Mouse (Mus musculus) testis, postnatal 14 days (tissue): ENCODE results near the gene Hoxc6.

ENCODE experiments used
- DNase-seq: peaks from one replicate; pipeline ENCODE4 v3.0.0; 2021; ENCODE audit warnings: low spot score

The Hoxc6 gene

DNA sequence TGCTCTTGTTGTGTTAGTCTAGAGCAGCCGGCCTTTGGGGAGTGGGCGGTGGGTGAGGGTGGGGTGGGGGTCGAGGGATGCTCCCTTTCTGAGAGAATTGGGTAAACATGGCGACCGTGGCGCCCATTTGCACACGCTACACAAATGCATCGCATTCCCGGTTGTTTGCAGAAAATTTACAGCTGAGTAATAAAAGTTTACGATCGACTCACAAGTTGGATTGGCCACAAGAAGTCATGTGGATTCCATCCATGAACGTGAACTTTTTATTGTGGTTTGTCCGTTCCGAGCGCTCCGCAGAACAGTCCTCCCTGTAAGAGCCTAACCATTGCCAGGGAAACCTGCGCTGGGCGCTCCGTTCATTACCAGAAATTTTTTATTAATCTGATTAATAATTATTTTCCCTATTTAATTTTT is at the start of gene Hoxc6:
Gene Hoxc6 (plus strand): TSS at position 319 of the 417 bp plus-strand sequence.
- no peak for DNase-seq

GRCm38 (mm10) chr15:102948842-102949241 is 49.2 kb upstream of the Hoxc6 start:
- no peak for DNase-seq

GRCm38 (mm10) chr15:102949696-102950095 is 48.4 kb upstream of the Hoxc6 start:
- no peak for DNase-seq

DNA sequence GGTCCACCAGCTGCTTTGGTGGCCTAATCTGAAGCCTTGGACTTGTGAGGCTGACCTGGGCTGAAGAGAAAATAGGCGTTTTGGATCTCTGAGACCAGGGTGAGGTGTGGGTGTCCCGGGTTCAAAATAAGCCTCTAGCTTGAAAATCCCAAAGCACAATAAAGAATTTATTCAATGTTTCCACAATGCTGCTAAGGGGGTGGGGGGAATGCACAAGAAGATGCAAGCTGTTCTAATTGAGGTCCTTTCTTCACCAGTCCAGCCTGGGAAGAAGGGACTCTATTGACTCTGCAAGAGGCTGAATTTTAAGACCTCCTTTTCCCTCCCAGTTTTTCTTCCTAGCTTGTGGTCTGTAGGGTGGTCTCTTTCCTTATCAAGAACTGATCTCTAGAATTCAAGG is 47.2 kb upstream of the Hoxc6 start:
- DNase-seq, result no peak

DNA sequence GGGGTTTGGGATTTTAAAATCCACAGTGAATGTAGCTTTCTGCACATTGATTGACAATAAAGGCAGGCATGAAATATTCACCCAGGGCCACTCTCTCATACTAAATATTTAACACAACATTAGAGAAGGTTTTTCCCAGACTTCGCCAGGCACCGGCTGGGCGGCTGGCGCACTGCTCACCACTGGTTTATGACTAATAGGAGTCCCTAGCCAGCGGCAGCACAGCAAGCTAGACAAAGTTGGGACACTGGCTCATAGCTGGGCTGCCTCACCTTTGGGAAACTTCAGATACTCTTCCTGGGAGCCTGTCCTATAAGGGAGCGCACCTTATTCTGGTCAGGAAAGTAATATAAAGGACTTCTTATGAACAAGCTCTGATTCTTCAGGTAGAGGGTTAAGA is 44.5 kb upstream of the Hoxc6 start:
- no peak for DNase-seq

GRCm38 (mm10) chr15:102954192-102955006 is 43.7 kb upstream of the Hoxc6 start, which contains the start of gene Hoxc11:
Gene Hoxc11, plus strand, starts transcription at chr15:102954427.
- no peak for DNase-seq

DNA sequence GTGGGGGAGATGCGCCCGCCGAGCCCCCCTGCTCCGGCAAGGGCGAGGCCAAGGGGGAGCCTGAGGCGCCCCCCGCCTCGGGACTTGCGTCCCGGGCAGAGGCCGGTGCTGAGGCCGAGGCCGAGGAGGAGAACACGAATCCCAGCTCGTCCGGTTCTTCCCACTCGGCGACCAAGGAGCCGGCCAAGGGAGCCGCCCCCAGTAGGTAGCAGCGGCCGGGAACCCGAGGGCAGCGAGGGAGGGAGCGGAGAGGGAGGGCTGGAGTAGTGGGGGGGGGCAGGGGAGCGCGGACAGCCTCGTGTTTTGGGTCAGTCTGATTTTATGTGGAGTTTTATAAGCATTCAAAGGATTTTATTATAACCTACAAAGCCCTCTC is 43.1 kb upstream of the Hoxc6 start:
- DNase-seq, result no peak

DNA sequence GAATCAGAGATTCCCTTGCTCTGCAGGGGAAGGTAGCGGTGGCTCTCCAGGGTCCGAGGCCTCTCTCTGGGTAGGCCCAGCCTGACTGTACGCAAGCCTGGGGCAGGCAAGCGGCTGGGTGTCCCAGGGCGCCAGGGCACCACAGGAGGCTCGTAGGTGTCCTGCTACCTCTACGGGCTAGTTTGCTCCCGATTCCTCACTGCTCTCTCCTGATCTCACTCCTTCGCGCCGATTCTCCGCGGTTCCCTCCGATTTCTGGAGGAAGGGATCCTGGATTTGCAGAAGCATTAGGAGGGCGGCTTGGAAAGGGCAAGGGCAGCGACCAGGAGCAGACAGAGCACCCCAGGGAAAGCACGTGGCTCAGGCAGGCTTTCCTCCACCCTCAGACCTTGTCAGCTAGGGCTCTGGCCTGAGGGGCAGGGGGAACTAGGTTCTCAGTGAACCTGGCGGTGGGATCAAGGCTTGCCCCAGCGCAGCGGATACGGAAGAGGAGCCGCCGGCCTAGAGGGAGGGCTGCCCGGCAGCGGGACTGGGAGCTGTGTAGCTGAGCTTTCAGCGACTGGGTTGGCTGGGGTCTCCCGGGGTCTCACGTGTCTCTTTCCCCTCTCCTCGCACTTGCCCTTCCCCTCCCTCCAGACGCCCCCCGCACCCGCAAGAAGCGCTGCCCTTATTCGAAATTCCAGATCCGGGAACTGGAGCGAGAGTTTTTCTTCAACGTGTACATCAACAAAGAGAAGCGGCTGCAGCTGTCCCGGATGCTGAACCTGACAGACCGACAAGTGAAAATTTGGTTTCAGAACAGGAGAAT is 42.0 kb upstream of the Hoxc6 start:
- DNase-seq, result no peak

DNA sequence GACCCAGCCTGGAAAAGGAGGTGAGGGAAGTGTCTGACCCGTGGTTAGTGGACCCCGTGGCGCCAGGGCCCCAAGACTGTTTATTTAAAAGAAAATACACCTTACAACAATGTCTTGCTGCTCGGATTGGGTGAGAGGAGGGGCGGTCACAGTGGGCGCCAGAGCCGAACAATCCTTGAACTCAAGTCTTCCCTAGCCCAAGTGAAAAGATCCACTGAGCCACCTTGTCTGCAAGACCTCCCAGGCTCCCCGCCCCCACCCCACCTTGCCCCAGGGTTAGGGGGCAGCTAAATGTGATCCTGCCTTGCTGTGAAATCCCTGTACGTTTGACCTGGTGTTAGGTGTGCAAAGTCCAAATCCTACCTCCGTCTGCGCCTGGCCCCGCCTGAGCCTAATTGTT is 41.2 kb upstream of the Hoxc6 start:
- no peak for DNase-seq

GRCm38 (mm10) chr15:102959663-102960191 is 38.3 kb upstream of the Hoxc6 start:
- DNase-seq, result no peak

- no peak for DNase-seq
These were observed 36.3 kb upstream of the Hoxc6 start for GRCm38 (mm10) chr15:102961728-102962127.

GRCm38 (mm10) chr15:102962492-102962891 is 35.6 kb upstream of the Hoxc6 start:
- DNase-seq, result no peak

DNA sequence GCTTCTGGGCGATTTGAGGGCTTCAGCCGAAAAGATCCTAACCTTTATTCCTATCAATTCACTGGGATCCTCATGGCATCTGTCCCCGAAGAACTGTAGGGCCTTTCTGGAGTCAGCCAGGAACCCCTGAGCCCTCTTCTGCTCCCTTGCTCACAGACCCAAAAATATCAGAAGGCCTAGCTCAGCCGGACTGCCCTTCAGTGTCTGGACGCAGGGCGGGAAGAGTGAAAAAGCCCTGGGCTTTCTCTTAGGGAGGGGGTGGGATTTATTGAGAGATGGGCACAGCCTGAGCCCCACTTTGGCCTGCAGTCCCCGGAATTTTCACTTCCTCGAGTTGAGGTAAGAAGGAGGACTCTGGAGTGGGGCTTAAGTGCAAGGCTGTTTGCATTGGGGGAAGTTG is 34.8 kb upstream of the Hoxc6 start:
- no peak for DNase-seq

GRCm38 (mm10) chr15:102963671-102964640 is 34.1 kb upstream of the Hoxc6 start:
- no peak for DNase-seq

DNA sequence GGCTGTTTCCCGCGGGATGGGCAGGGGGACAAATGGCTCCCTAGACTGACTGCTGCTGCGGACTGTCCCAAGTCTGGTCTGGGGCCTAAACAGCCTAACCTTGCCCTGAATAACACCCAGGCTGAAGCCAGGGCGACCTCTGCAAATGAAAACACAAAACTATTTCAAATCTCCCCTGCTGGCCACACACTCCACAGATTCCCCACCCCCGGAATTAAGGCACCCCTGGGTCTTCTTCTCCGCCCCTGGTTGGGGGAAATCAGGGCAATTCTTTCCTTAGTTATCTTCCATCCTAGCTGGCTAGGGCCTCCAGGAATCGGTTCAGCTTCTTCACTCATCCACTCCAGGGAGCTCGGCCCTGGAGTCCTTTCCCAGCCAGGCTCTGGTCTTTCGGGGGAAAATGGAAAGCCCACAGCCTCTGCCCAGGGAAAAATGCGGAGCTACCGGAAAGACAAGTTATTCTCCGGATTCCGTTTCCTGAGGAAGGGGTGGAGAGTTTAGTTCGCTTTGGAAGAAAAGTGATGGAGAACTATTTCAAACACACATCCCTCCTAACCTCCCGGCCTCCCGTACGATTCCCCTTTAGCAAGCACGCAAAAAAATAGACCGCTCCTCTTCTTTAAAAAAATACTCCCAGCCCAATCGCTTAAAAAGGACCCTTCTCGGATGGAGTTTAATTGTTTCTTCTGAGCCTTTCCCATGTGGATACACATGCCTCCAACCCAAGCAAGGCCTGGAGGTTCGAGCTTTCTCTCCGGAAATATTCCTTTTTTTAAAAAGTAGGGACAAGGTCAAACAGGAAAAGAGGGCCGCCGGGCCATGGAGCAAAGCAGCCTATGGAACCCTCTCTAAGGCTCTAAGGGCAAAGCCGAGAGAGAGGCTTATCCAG is 32.8 kb upstream of the Hoxc6 start:
- DNase-seq, result no peak

GRCm38 (mm10) chr15:102965892-102966775 is 31.9 kb upstream of the Hoxc6 start:
- DNase-seq, result peak; percentile 84

DNA sequence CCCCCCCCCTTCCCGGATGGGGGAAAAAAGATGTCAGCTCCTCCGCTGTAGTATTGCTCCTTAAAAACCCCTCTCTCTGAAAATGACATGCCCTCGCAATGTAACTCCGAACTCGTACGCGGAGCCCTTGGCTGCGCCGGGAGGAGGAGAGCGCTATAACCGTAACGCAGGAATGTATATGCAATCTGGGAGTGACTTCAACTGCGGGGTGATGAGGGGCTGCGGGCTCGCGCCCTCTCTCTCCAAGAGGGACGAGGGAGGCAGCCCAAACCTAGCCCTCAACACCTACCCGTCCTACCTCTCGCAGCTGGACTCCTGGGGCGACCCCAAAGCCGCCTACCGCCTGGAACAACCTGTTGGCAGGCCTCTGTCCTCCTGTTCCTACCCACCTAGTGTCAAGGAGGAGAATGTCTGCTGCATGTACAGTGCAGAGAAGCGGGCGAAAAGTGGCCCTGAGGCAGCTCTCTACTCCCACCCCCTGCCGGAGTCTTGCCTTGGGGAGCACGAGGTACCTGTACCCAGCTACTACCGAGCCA is 31.2 kb upstream of the Hoxc6 start, which contains the start of gene Hoxc10:
Gene Hoxc10 (plus strand): TSS at position 21 of the 536 bp plus-strand sequence.
- DNase-seq, result no peak

- DNase-seq, result no peak
These were observed 30.8 kb upstream of the Hoxc6 start, which contains the start of gene Hoxc5 for GRCm38 (mm10) chr15:102967312-102967510. Gene Hoxc5, plus strand, starts transcription at chr15:102967443.

GRCm38 (mm10) chr15:102967511-102968397 is 30.3 kb upstream of the Hoxc6 start:
- no peak for DNase-seq
